Mouse (Mus musculus): ENCODE measurements around the gene 4930564D02Rik. TPM values are rescaled to one million over a fixed set of nuclear protein-coding genes. Genes with fewer than 3 reads are reported as not detected.

The 4930564D02Rik gene
- total RNA-seq, 1 experiment: not detected

GRCm38 (mm10) chr3:105052937-105053697 is 13.5 kb upstream of the 4930564D02Rik start, which contains the start of gene Cttnbp2nl:
Gene Cttnbp2nl, minus strand, starts transcription at chr3:105053146.
- TF ChIP-seq CHD2 (IDR thresholded peaks at IDR 0.05; ENCODE audit: low read depth, low read length): peak; percentile 82
- TF ChIP-seq ZC3H11A (IDR thresholded peaks at IDR 0.05; ENCODE audit: borderline replicate concordance, low read depth, low read length): no peak
- Histone ChIP-seq H3K9me3 (ENCODE audit: control insufficient read depth, insufficient read depth, low read depth, low read length) (no peaks in the 10 kb centered on the region), H3K27ac (ENCODE audit: insufficient read depth, low read depth, low read length, poor library complexity, severe bottlenecking) (no peak within 1 kb of the TSS; the same call in 1 of the 2 replicates), H3K9ac (ENCODE audit: insufficient read depth, low read depth, low read length, poor library complexity, severe bottlenecking) (peak within 1 kb of the TSS; percentile 90), H3K36me3 (ENCODE audit: control insufficient read depth, insufficient read depth, low read length, poor library complexity, severe bottlenecking) (no peaks in the 10 kb centered on the region), H3K4me1 (ENCODE audit: control insufficient read depth in 2 of 2, insufficient read depth in 2 of 2, low read length in 2 of 2, poor library complexity in 1 of 2) (peaks cover 2 to 12% of the 10 kb centered on the region in 2 experiments; a peak in 1 of 4 replicates), H3K4me3 (ENCODE audit: insufficient read depth in 1 of 2, low read depth in 1 of 2, low read length in 2 of 2, poor library complexity in 1 of 2, severe bottlenecking in 1 of 2) (peak within 1 kb of the TSS; percentile 85 to 94)
- in situ Hi-C loops (cut with MboI; ENCODE audit: low sequenced_read_pairs in 2 of 2, unreplicated experiment in 2 of 2): loop anchor here (10.0 to 25.0 kb wide), 3 partner anchors 58 to 291 kb away; no protein-coding TSS in a partner anchor
- peak; percentile 97 for DNase-seq (ENCODE audit: low read depth, low spot score)

- Histone ChIP-seq H3K9ac (ENCODE audit: insufficient read depth, low read depth, low read length, poor library complexity, severe bottlenecking) (peak overlapping the region; percentile 63; the same call in 1 of the 2 replicates), H3K9me3 (ENCODE audit: control insufficient read depth, insufficient read depth, low read depth, low read length) (no peaks in the 10 kb centered on the region), H3K4me3 (ENCODE audit: insufficient read depth in 1 of 2, low read depth in 1 of 2, low read length in 2 of 2, poor library complexity in 1 of 2, severe bottlenecking in 1 of 2) (peak overlapping the region; percentile 57 to 94; a peak in 3 of 4 replicates), H3K36me3 (ENCODE audit: control insufficient read depth, insufficient read depth, low read length, poor library complexity, severe bottlenecking) (no peaks in the 10 kb centered on the region), H3K4me1 (ENCODE audit: control insufficient read depth in 2 of 2, insufficient read depth in 2 of 2, low read length in 2 of 2, poor library complexity in 1 of 2) (peaks cover 2 to 12% of the 10 kb centered on the region in 2 experiments; a peak in 1 of 4 replicates), H3K27ac (ENCODE audit: insufficient read depth, low read depth, low read length, poor library complexity, severe bottlenecking) (no peak overlapping the region; the same call in 1 of the 2 replicates)
- TF ChIP-seq CHD2 (IDR thresholded peaks at IDR 0.05; ENCODE audit: low read depth, low read length) (peak; percentile 87; the same call in 1 of the 2 replicates), MAFK (IDR thresholded peaks at IDR 0.05; ENCODE audit: insufficient read depth, low read depth, low read length) (no peak)
- in situ Hi-C loops (cut with MboI; ENCODE audit: low sequenced_read_pairs in 2 of 2, unreplicated experiment in 2 of 2): loop anchor here (10.0 to 25.0 kb wide), 3 partner anchors 59 to 291 kb away; no protein-coding TSS in a partner anchor
- no peak for DNase-seq (ENCODE audit: low read depth, low spot score)
Observed at GRCm38 (mm10) chr3:105053698-105054001, 13.0 kb upstream of the 4930564D02Rik start.

- Histone ChIP-seq H3K9ac (ENCODE audit: insufficient read depth, low read depth, low read length, poor library complexity, severe bottlenecking) (no peak overlapping the region), H3K9me3 (ENCODE audit: control insufficient read depth, insufficient read depth, low read depth, low read length) (no peaks in the 10 kb centered on the region), H3K4me3 (ENCODE audit: insufficient read depth in 1 of 2, low read depth in 1 of 2, low read length in 2 of 2, poor library complexity in 1 of 2, severe bottlenecking in 1 of 2) (no peak overlapping the region), H3K27ac (ENCODE audit: insufficient read depth, low read depth, low read length, poor library complexity, severe bottlenecking) (no peak overlapping the region), H3K36me3 (ENCODE audit: control insufficient read depth, insufficient read depth, low read length, poor library complexity, severe bottlenecking) (no peaks in the 10 kb centered on the region), H3K4me1 (ENCODE audit: control insufficient read depth in 2 of 2, insufficient read depth in 2 of 2, low read length in 2 of 2, poor library complexity in 1 of 2) (peaks cover 2 to 11% of the 10 kb centered on the region in 2 experiments; a peak in 1 of 4 replicates)
- no peak for TF ChIP-seq CHD2 (IDR thresholded peaks at IDR 0.05; ENCODE audit: low read depth, low read length)
- no peak for TF ChIP-seq MAFK (IDR thresholded peaks at IDR 0.05; ENCODE audit: insufficient read depth, low read depth, low read length)
- no peak for TF ChIP-seq HCFC1 (IDR thresholded peaks at IDR 0.05; ENCODE audit: borderline replicate concordance, insufficient read depth, low read length)
- no peak for TF ChIP-seq ZNF384 (IDR thresholded peaks at IDR 0.05; ENCODE audit: low read depth, low read length)
- no peak for TF ChIP-seq ZC3H11A (IDR thresholded peaks at IDR 0.05; ENCODE audit: borderline replicate concordance, low read depth, low read length)
- in situ Hi-C loops (cut with MboI; ENCODE audit: low sequenced_read_pairs in 2 of 2, unreplicated experiment in 2 of 2): loop anchor here (10.0 to 25.0 kb wide), 3 partner anchors 60 to 293 kb away; no protein-coding TSS in a partner anchor
- DNase-seq (ENCODE audit: low read depth, low spot score): no peak
Observed at GRCm38 (mm10) chr3:105054952-105055351, 11.7 kb upstream of the 4930564D02Rik start.

DNA sequence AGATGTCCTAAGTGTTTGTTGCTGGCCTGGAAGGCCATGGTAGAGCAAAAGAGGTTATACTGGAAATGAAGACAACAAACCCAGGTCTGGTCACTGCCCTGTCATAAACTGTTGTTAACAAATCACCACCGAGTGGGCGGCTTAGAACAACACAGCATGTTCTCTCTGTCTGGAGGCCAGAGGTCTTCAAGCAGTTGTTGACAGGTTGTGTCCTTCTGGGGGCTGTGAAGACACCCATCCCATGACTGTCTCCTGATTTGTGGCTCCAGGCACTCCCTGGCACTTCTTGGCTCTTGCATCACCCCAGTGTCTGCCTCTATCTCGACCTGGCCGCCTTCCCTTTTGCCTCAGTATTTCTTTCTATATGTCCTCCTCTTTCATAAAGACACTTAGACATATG is 11.0 kb upstream of the 4930564D02Rik start:
- Histone ChIP-seq H3K4me1 (ENCODE audit: control insufficient read depth in 2 of 2, insufficient read depth in 2 of 2, low read length in 2 of 2, poor library complexity in 1 of 2) (peaks cover 2 to 11% of the 10 kb centered on the region in 2 experiments; a peak in 1 of 4 replicates), H3K9ac (ENCODE audit: insufficient read depth, low read depth, low read length, poor library complexity, severe bottlenecking) (no peak overlapping the region), H3K27ac (ENCODE audit: insufficient read depth, low read depth, low read length, poor library complexity, severe bottlenecking) (no peak overlapping the region), H3K9me3 (ENCODE audit: control insufficient read depth, insufficient read depth, low read depth, low read length) (no peaks in the 10 kb centered on the region), H3K4me3 (ENCODE audit: insufficient read depth in 1 of 2, low read depth in 1 of 2, low read length in 2 of 2, poor library complexity in 1 of 2, severe bottlenecking in 1 of 2) (no peak overlapping the region), H3K36me3 (ENCODE audit: control insufficient read depth, insufficient read depth, low read length, poor library complexity, severe bottlenecking) (no peaks in the 10 kb centered on the region)
- TF ChIP-seq MAFK (IDR thresholded peaks at IDR 0.05; ENCODE audit: insufficient read depth, low read depth, low read length): no peak
- no peak for TF ChIP-seq HCFC1 (IDR thresholded peaks at IDR 0.05; ENCODE audit: borderline replicate concordance, insufficient read depth, low read length)
- TF ChIP-seq ZC3H11A (IDR thresholded peaks at IDR 0.05; ENCODE audit: borderline replicate concordance, low read depth, low read length): no peak
- in situ Hi-C loops (cut with MboI; ENCODE audit: low sequenced_read_pairs in 2 of 2, unreplicated experiment in 2 of 2): loop anchor here (10.0 to 25.0 kb wide), 3 partner anchors 61 to 293 kb away; no protein-coding TSS in a partner anchor
- no peak for DNase-seq (ENCODE audit: low read depth, low spot score)

Measured in ES-E14 (cell line).